Mouse (Mus musculus) heart, embryonic 16.5 days (tissue): Measurements from ENCODE around the gene Olr1. TPM values are rescaled to one million over a fixed set of nuclear protein-coding genes. Genes with fewer than 3 reads are reported as not detected.

Experiments used
- ATAC-seq: fragments of 200-750 bp; cut with Nextera tagmentation; replicated peaks from 2 replicates; pipeline ENCODE4 v1.8.0; 2017; ENCODE audit warnings: moderate number of reproducible peaks; ENCODE audit not compliant: insufficient read depth, low FRiP score; ENCODE audit errors: extremely low read depth
- H3K27ac ChIP-seq: fragments of 300-500 bp; sonication (generic); 2 replicates; pipeline ENCODE4 v1.5.1; 2014; ENCODE audit warnings: mild to moderate bottlenecking, low read length, control low read depth, moderate library complexity
- H3K27me3 ChIP-seq: fragments of 300-500 bp; sonication (generic); 2 replicates; pipeline ENCODE4 v1.6.1; 2014; ENCODE audit warnings: low read length, mixed read lengths; ENCODE audit not compliant: control insufficient read depth, insufficient read depth
- H3K36me3 ChIP-seq: fragments of 300-500 bp; sonication (generic); 2 replicates; pipeline ENCODE4 v1.6.1; 2014; ENCODE audit not compliant: control insufficient read depth, insufficient read depth
- H3K4me1 ChIP-seq: fragments of 300-500 bp; sonication (generic); 2 replicates; pipeline ENCODE4 v1.6.1; 2014; ENCODE audit warnings: low read length, mixed read lengths; ENCODE audit not compliant: control insufficient read depth, insufficient read depth
- H3K4me2 ChIP-seq: fragments of 300-500 bp; sonication (generic); 2 replicates; pipeline ENCODE4 v1.6.1; 2014; ENCODE audit warnings: low read depth, mild to moderate bottlenecking, control low read depth, low read length
- H3K4me3 ChIP-seq: fragments of 300-500 bp; sonication (generic); 2 replicates; pipeline ENCODE4 v1.5.1; 2014; ENCODE audit warnings: mild to moderate bottlenecking, control low read depth, low read length
- H3K9ac ChIP-seq: fragments of 300-500 bp; sonication (generic); 2 replicates; pipeline ENCODE4 v1.6.1; 2014; ENCODE audit warnings: low read length, control low read depth
- H3K9me3 ChIP-seq: fragments of 300-500 bp; sonication (generic); replicated peaks from 2 replicates; pipeline ENCODE4 v1.6.1; 2016; ENCODE audit warnings: low read length; ENCODE audit not compliant: control insufficient read depth
- WGBS: fragments of 180-500 bp; shearing (Covaris S2); extraction: QIAGEN DNeasy Blood & Tissue Kit; methylation state at CpG from one replicate; pipeline ENCODE4 v1.1.7; 2014; 5-methylcytosine and 5-hydroxymethylcytosine counted together
- polyA plus RNA-seq: library from polyadenylated mRNA; unstranded; fragments of >200 nt; fragmentation: Nextera tagmentation; extraction: Ambion mirVana; gene quantifications from 2 replicates; pipeline ENCODE4 v1.2.1, GENCODE M21; 2015

Gene Olr1
- polyA plus RNA-seq, 1 experiment from 2014 or later: 0.30 TPM

DNA sequence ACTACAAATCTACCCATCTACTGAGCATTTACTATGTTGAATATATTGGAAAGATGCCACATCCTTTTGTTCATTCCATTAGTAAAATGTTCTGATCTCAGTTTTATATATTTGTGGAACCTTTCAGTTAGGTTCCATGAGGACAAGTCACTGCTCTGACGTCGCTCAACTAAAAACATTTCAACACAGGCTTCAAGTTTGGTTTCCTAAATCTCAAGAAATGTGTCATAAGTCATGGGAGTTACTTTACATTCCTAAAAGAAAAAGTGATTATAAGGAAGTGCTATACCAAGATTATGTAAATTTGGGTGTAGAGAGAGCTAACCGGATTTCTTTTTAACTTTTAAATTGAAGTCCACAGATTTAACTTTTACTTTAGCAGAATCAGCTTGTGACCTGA, 70.9 kb downstream of the Olr1 start:
- WGBS: 77% methylated on average over 3 of the region's 3 CpGs
- Histone ChIP-seq H3K4me1 (no peaks in the 10 kb centered on the region), H3K36me3 (no peaks in the 10 kb centered on the region), H3K9me3 (no peaks in the 10 kb centered on the region), H3K4me3 (no peak overlapping the region), H3K9ac (no peak overlapping the region), H3K4me2 (no peak overlapping the region), H3K27ac (no peak overlapping the region), H3K27me3 (no peaks in the 10 kb centered on the region)
- ATAC-seq: no peak

Other genes starting within 250 kb of the Olr1 start
- 0.31 and 0.53 TPM in 2 replicates for gene Cd69, start 231.7 kb downstream of the Olr1 start, polyA plus RNA-seq
- not detected in 2 replicates for gene 4922502D21Rik, start 175.4 kb downstream of the Olr1 start, polyA plus RNA-seq
- gene Clec12a, start 164.5 kb downstream of the Olr1 start, polyA plus RNA-seq: 1.1 and 1.3 TPM in 2 replicates
- gene Clec12b, start 121.3 kb downstream of the Olr1 start, polyA plus RNA-seq: 0.12 and 0.21 TPM in 2 replicates
- gene Clec1b, start 109.9 kb downstream of the Olr1 start, polyA plus RNA-seq: 3.9 and 4.7 TPM in 2 replicates
- gene Clec9a, start 98.3 kb downstream of the Olr1 start, polyA plus RNA-seq: 0.39 and 0.45 TPM in 2 replicates
- 6.2 and 8.6 TPM in 2 replicates for gene Clec1a, start 55.2 kb downstream of the Olr1 start, polyA plus RNA-seq
- 0.05 TPM in 1 of 2 replicates, not detected in the other for gene Tmem52b, start 5.4 kb upstream of the Olr1 start, polyA plus RNA-seq
- 39.7 and 41.8 TPM in 2 replicates for gene Gabarapl1, start 26.0 kb upstream of the Olr1 start, polyA plus RNA-seq
- gene Klre1, start 70.7 kb upstream of the Olr1 start, polyA plus RNA-seq: not detected in 2 replicates
- 1.0 and 2.6 TPM in 2 replicates for gene Klrd1, start 84.6 kb upstream of the Olr1 start, polyA plus RNA-seq
- gene Klrk1, start 116.7 kb upstream of the Olr1 start, polyA plus RNA-seq: 0.75 and 1.2 TPM in 2 replicates
- not detected in 2 replicates for gene Klrc3, start 136.2 kb upstream of the Olr1 start, polyA plus RNA-seq
- 0.14 and 0.47 TPM in 2 replicates for gene Klrc2, start 153.5 kb upstream of the Olr1 start, polyA plus RNA-seq
- gene Klrc1, start 171.8 kb upstream of the Olr1 start, polyA plus RNA-seq: 0.17 and 0.84 TPM in 2 replicates
- gene Klri1, start 210.0 kb upstream of the Olr1 start, polyA plus RNA-seq: not detected in 2 replicates
- 0.07 TPM in 1 of 2 replicates, not detected in the other for gene Klri2, start 233.3 kb upstream of the Olr1 start, polyA plus RNA-seq